Mouse (Mus musculus) kidney, embryonic 16.5 days (tissue): ENCODE measurements at regions not wholly inside any gene's neighbourhood (a gene's known extent, or its start where the extent isn't known, plus 50 kb on each side); places are given as distances from the start of the nearest gene placed in this dataset.
"Not testable (repeated sequence)": the region's sequence is repeated elsewhere in the genome, so short reads cannot be mapped to it uniquely, and the experiment has no call there.

Source experiments
- ATAC-seq: fragments of 200-750 bp; cut with Nextera tagmentation; 2 replicates; pipeline ENCODE4 v1.8.0; 2017; ENCODE audit warnings: moderate TSS enrichment; ENCODE audit not compliant: low FRiP score, low TSS enrichment
- H3K27ac ChIP-seq: fragments of 300-500 bp; sonication (generic); 2 replicates; pipeline ENCODE4 v1.5.1; 2014; ENCODE audit warnings: low read length
- H3K27me3 ChIP-seq: fragments of 300-500 bp; sonication (generic); 2 replicates; pipeline ENCODE4 v1.6.1; 2014; ENCODE audit warnings: low read length, control low read depth, mixed read lengths; ENCODE audit not compliant: insufficient read depth
- H3K36me3 ChIP-seq: fragments of 300-500 bp; sonication (generic); 2 replicates; pipeline ENCODE4 v1.6.1; 2014; ENCODE audit warnings: low read length, control low read depth, mixed read lengths; ENCODE audit not compliant: insufficient read depth
- H3K4me1 ChIP-seq: fragments of 300-500 bp; sonication (generic); 2 replicates; pipeline ENCODE4 v1.6.1; 2014; ENCODE audit warnings: low read length, control low read depth, mixed read lengths; ENCODE audit not compliant: insufficient read depth
- H3K4me2 ChIP-seq: fragments of 300-500 bp; sonication (generic); replicated peaks from 2 replicates; pipeline ENCODE4 v1.6.1; 2014; ENCODE audit warnings: low read depth, low read length
- H3K4me3 ChIP-seq: fragments of 300-500 bp; sonication (generic); 2 replicates; pipeline ENCODE4 v1.5.1; 2014; ENCODE audit warnings: mild to moderate bottlenecking, low read length
- H3K9ac ChIP-seq: fragments of 300-500 bp; sonication (generic); replicated peaks from 2 replicates; pipeline ENCODE4 v1.6.1; 2014; ENCODE audit warnings: low read length
- H3K9me3 ChIP-seq: fragments of 300-500 bp; sonication (generic); 2 replicates; pipeline ENCODE4 v1.6.1; 2016; ENCODE audit warnings: low read length, control low read depth
- WGBS: fragments of 180-500 bp; shearing (Covaris S2); extraction: QIAGEN DNeasy Blood & Tissue Kit; methylation state at CpG from one replicate; pipeline ENCODE4 v1.1.7; 2014; 5-methylcytosine and 5-hydroxymethylcytosine counted together

DNA sequence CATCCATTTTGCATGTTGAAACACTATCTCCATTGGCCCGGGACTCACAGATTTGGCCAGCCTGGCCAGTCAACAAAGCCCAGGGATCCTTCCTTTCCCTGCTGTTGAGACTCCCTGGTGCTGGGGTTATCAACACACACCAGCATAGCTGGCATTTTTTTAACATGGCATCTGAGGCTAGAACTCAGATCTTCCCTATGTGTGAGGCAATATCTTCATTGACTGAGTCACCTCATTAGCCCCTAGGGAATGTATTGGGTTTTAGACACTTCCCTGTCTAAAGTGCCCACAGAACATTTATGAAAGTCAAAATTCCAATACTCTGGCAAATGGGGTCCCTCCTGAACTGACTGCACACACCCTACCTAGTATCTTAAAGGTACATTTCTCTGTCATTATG is 306.8 kb upstream of the Rgma start:
- ATAC-seq, result no peak
- Histone ChIP-seq H3K36me3 (no peaks in the 10 kb centered on the region), H3K27me3 (no peaks in the 10 kb centered on the region), H3K4me2 (no peak overlapping the region), H3K9me3 (peaks cover 6% of the 10 kb centered on the region; the same call in 1 of the 2 replicates), H3K4me3 (no peak overlapping the region), H3K27ac (no peak overlapping the region), H3K9ac (no peak overlapping the region), H3K4me1 (no peaks in the 10 kb centered on the region)
- 92% methylated on average over 1 of the region's 1 CpGs for WGBS

- no peaks in the 10 kb centered on the region for H3K36me3 ChIP-seq
Observed at GRCm38 (mm10) chr7:73069352-73069751, 306.0 kb upstream of the Rgma start.

DNA sequence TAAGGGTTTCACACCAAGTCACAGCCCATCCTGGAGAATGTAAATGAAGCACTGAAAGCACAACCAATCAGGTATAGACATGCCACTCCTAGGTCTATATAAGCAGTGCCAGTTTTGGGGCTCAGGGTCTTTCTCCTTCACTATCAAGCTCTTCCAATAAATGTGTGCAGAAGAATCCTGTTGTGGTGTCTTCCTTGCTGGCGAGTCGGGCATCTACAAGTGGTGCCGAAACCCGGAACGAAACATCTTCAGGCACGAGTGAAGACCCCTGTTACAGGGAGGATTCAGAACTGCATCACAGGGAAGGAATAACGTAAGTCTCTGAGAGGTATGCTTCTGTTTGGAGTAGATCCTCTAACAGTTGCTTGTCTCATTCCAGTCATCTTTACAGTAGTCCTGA is 299.9 kb upstream of the Rgma start:
- H3K4me2 ChIP-seq, ATAC-seq, H3K36me3 ChIP-seq, H3K27ac ChIP-seq, H3K4me3 ChIP-seq, H3K9me3 ChIP-seq, H3K9ac ChIP-seq, H3K27me3 ChIP-seq, H3K4me1 ChIP-seq: not testable (repeated sequence)
- 95% methylated on average over 7 of the region's 7 CpGs for WGBS

More at GRCm38 (mm10) chr7:73069352-73069751, 306.0 kb upstream of the Rgma start:
- peaks cover 6% of the 10 kb centered on the region; the same call in 1 of the 2 replicates for H3K9me3 ChIP-seq
- no peaks in the 10 kb centered on the region for H3K4me1 ChIP-seq
- H3K4me3 ChIP-seq, result no peak overlapping the region
- no peaks in the 10 kb centered on the region for H3K27me3 ChIP-seq
- no peak overlapping the region for H3K9ac ChIP-seq
- no peak for ATAC-seq
- 66% methylated on average over 4 of the region's 4 CpGs for WGBS
- H3K27ac ChIP-seq, result no peak overlapping the region
- H3K4me2 ChIP-seq, result no peak overlapping the region

GRCm38 (mm10) chr7:73087496-73088185 is 287.7 kb upstream of the Rgma start:
- Histone ChIP-seq H3K4me2 (no peak overlapping the region), H3K27me3 (no peaks in the 10 kb centered on the region), H3K9me3 (no peaks in the 10 kb centered on the region), H3K4me1 (peaks cover 5% of the 10 kb centered on the region; the same call in 1 of the 2 replicates), H3K4me3 (no peak overlapping the region), H3K9ac (no peak overlapping the region), H3K27ac (no peak overlapping the region), H3K36me3 (no peaks in the 10 kb centered on the region)
- ATAC-seq, result no peak
- 78% methylated on average over 10 of the region's 10 CpGs for WGBS

GRCm38 (mm10) chr7:73088321-73088720 is 287.0 kb upstream of the Rgma start:
- no peaks in the 10 kb centered on the region for H3K36me3 ChIP-seq
- H3K4me3 ChIP-seq, result no peak overlapping the region
- H3K9ac ChIP-seq, result no peak overlapping the region
- H3K4me1 ChIP-seq, result peaks cover 5% of the 10 kb centered on the region; the same call in 1 of the 2 replicates
- no peaks in the 10 kb centered on the region for H3K27me3 ChIP-seq
- no peak overlapping the region for H3K4me2 ChIP-seq
- H3K27ac ChIP-seq, result no peak overlapping the region
- WGBS, result 89% methylated on average over 8 of the region's 8 CpGs
- no peak for ATAC-seq
- H3K9me3 ChIP-seq, result no peaks in the 10 kb centered on the region

DNA sequence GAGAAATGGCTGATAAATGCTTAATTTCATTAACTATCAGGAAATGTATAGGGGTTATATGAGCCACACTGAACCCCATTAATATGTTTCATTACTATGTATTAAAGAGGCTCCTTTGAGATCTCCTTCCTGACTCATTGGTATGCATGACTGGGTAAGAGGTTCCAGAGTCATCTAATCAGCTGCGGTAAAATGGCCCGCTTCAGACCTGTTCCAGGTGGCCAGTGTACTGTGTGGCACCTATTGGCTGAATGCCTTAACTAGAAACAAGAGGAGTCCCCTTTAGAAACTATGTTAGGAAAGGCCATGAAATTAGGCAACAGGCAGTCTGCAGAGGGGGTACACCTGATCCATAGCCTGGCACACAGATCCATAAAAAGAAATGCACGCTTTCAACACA is 283.6 kb upstream of the Rgma start:
- ATAC-seq, result peak; percentile 76
- Histone ChIP-seq H3K4me2 (no peak overlapping the region), H3K27me3 (no peaks in the 10 kb centered on the region), H3K9ac (no peak overlapping the region), H3K9me3 (no peaks in the 10 kb centered on the region), H3K4me3 (no peak overlapping the region), H3K36me3 (no peaks in the 10 kb centered on the region), H3K4me1 (peaks cover 5% of the 10 kb centered on the region; the same call in 1 of the 2 replicates), H3K27ac (no peak overlapping the region)
- WGBS, result 56% methylated on average over 3 of the region's 3 CpGs

DNA sequence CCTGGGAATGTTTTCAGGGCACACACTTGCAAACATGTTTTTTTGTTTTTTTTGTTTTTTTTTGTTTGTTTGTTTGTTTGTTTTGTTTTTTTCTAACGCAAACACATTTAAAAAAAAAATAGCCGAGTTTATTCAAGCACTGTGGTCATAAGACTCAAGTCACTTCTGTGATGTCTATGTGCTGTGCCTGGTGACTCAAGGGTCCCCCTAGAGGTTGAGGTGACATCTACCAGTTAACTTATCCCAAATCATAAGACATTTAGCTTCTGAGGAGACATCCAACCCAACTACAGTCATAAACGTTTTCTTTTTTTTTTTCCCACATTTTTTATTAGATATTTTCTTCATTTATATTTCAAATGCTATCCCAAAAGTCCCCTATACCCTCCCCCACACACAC is 281.2 kb upstream of the Rgma start:
- Histone ChIP-seq H3K36me3 (no peaks in the 10 kb centered on the region), H3K27ac (no peak overlapping the region), H3K9ac (no peak overlapping the region), H3K27me3 (no peaks in the 10 kb centered on the region), H3K4me3 (no peak overlapping the region), H3K9me3 (no peaks in the 10 kb centered on the region), H3K4me1 (peaks cover 5% of the 10 kb centered on the region; the same call in 1 of the 2 replicates), H3K4me2 (no peak overlapping the region)
- no peak for ATAC-seq
- WGBS, result 46% methylated on average over 3 of the region's 3 CpGs

- no peaks in the 10 kb centered on the region for H3K27me3 ChIP-seq
- no peak overlapping the region for H3K9ac ChIP-seq
- H3K4me3 ChIP-seq, result no peak overlapping the region
- H3K36me3 ChIP-seq, result no peaks in the 10 kb centered on the region
- no peak overlapping the region for H3K27ac ChIP-seq
- no peaks in the 10 kb centered on the region for H3K4me1 ChIP-seq
- no peaks in the 10 kb centered on the region for H3K9me3 ChIP-seq
- 49% methylated on average over 8 of the region's 8 CpGs for WGBS
- H3K4me2 ChIP-seq, result no peak overlapping the region
- no peak for ATAC-seq
Observed at GRCm38 (mm10) chr7:73118871-73119270, 256.4 kb upstream of the Rgma start.

GRCm38 (mm10) chr7:73120276-73120675 is 255.0 kb upstream of the Rgma start:
- Histone ChIP-seq H3K4me1 (no peaks in the 10 kb centered on the region), H3K27ac (no peak overlapping the region), H3K9ac (no peak overlapping the region), H3K36me3 (no peaks in the 10 kb centered on the region), H3K4me3 (no peak overlapping the region), H3K4me2 (no peak overlapping the region), H3K27me3 (no peaks in the 10 kb centered on the region), H3K9me3 (no peaks in the 10 kb centered on the region)
- no peak for ATAC-seq
- 64% methylated on average over 9 of the region's 9 CpGs for WGBS

DNA sequence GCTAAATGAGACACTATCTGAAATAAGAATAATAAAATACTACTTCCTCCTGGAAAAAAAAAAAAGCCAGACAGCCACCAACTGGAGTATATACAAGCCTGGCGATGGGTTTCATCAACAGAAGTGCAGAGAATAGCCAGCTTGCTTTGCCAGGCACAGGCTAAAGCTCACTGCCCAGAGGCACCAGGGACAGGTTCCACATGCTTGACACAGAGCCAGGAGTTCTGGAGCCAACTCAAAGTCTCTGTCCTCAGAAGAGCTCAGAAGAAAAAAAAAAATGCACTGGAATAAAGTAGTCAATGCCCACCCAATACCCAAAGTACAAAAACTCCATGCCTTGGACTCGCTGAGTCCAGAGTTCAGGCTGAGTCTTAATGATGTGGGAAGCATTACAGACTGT is 250.3 kb upstream of the Rgma start:
- Histone ChIP-seq H3K36me3 (no peaks in the 10 kb centered on the region), H3K4me1 (no peaks in the 10 kb centered on the region), H3K4me3 (no peak overlapping the region), H3K27me3 (no peaks in the 10 kb centered on the region), H3K9ac (no peak overlapping the region), H3K27ac (no peak overlapping the region), H3K4me2 (no peak overlapping the region), H3K9me3 (no peaks in the 10 kb centered on the region)
- ATAC-seq, result no peak
- WGBS, result 83% methylated on average over 2 of the region's 2 CpGs
